Mouse (Mus musculus): ENCODE measurements around the gene Gstp3.

Gstp3 gene

DNA sequence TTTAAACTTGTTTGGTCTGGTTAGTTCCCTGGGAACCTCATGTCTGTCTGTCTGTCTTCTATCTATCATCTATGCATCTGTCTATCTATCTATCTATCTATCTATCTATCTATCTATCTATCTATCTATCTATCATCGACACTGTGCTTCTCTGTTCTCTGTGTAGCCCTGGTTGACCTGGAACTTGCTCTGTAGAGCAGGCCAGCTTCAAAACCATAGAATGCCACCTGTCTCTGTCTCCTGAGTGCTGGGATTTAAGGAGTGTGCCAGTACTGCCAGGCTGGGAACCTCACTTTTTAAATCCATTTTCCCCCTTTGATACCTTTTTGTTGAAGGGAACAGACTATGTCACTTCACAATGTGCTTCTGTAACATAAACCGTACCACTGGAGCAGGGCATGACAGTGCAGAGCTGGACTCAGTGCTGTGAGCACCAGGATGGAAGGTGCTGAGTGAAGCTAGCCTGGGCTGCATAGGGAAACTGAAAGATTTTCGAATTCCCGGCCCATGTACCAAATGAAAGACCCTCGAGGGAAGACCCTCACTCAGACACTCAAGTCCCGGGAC lies 1.6 kb upstream of the Gstp3 start:
- 94% methylated on average over 6 of the region's 6 CpGs for WGBS

DNA sequence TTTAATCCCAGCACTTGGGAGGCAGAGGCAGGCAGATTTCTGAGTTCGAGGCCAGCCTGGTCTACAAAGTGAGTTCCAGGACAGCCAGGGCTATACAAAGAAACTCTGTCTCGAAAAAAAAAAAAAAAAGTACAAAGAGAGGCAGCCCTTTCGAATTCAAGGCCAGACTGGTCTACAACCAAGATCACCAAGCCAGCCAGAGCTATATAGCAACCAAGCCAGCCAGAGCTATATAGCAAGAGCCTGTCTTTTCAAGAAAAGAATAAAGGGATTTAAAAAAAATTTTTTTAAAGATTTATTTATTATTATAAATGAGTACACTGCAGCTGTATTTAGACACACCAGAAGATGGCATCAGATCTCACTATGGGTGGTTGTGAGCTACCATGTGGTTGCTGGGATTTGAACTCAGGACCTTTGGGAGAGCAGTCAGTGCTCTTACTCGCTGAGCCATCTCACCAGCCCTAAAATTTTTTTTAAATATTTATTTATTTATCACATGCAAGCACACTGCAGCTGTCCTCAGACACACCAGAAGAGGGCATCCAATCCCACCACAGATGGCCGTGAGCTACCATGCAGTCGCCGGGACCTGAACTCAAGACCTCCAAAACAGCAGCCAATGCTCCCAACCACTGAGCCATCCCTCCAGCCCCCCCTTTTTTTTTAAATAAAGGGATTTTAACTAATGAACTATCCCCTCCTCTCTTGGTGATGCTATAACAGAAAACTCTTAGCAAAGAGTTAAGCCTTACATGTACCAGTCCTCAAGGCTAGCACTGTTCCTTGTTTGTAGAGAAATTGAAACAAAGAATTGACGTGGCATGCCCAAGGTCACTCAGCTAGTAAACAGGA lies 902 bp upstream of the Gstp3 start:
- WGBS = 92% methylated on average over 8 of the region's 8 CpGs

- WGBS = 93% methylated on average over 5 of the region's 5 CpGs
Measured at GRCm38 (mm10) chr19:4058581-4058980, 788 bp downstream of the Gstp3 start.

GRCm38 (mm10) chr19:4057962-4058361 lies 1.4 kb downstream of the Gstp3 start:
- 96% methylated on average over 7 of the region's 7 CpGs for WGBS

GRCm38 (mm10) chr19:4057389-4057788 lies 2.0 kb downstream of the Gstp3 start:
- 91% methylated on average over 13 of the region's 13 CpGs for WGBS

DNA sequence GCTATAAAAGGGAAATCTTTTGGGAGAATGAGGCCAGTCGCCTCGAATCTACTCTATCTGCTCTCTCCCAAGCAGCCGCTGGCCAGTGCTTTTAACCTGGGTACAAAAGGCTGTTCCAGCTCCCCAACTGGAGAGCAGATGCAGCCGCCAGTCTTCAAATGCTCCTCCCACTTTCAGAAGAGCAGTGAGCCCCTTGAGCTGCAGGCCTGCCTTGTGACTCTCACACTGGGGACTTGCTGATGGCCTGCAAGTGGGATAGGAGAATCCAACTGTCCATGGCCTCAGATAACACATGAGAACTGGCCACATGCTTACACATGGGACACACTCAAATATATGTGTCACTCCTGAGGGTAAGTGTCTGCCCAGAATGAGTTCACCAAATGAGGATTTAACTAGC lies 2.6 kb downstream of the Gstp3 start:
- WGBS = 75% methylated on average over 4 of the region's 4 CpGs

- WGBS = 75% methylated on average over 15 of the region's 15 CpGs
Measured at GRCm38 (mm10) chr19:4055947-4056693, 3.2 kb downstream of the Gstp3 start.

DNA sequence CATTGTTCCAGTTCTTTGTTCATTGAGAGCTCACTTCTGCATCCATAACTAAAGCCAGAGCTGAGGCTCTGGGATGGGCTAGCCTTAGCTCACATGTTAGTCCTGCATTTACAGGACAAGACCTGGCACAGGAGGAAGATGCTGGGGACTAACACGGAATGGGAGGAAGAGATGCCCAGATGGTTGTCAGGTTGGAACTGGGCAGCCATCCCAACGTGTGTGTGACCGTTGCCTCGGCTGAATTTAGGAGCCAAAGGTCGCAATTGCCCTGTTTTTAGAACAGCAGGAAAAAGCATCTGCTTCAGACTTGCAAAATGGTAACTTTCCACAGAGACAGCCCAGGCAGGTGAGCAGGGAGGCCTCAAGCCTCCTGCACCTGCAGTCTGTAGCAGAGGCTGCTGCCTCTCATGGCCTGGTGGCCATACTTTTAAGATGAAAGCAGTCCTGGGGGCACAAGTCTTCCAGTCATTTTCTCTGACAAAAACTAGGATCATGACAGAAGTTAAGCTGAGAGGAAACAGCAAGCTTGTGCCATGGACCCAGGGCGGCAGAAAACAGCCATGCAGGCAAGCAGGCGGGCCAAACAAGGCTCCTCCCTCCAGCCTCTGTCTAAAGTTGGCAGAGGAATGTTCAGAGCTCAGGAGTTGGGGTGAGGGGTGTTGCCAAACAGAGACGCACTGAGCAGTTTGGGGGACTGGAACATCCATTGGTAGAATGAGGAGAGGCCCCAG lies 4.0 kb downstream of the Gstp3 start:
- WGBS = 75% methylated on average over 8 of the region's 8 CpGs

- WGBS = 93% methylated on average over 5 of the region's 5 CpGs
Measured at GRCm38 (mm10) chr19:4054613-4055012, 4.8 kb downstream of the Gstp3 start.

- WGBS = 67% methylated on average over 5 of the region's 5 CpGs
Measured at GRCm38 (mm10) chr19:4052516-4053030, 6.8 kb downstream of the Gstp3 start.

GRCm38 (mm10) chr19:4051741-4052515 lies 7.4 kb downstream of the Gstp3 start:
- 41% methylated on average over 10 of the region's 10 CpGs for WGBS

- WGBS = 92% methylated on average over 5 of the region's 5 CpGs
Measured at GRCm38 (mm10) chr19:4051016-4051415, 8.4 kb downstream of the Gstp3 start.

GRCm38 (mm10) chr19:4049069-4049468 lies 10.3 kb downstream of the Gstp3 start:
- WGBS = 89% methylated on average over 5 of the region's 5 CpGs

DNA sequence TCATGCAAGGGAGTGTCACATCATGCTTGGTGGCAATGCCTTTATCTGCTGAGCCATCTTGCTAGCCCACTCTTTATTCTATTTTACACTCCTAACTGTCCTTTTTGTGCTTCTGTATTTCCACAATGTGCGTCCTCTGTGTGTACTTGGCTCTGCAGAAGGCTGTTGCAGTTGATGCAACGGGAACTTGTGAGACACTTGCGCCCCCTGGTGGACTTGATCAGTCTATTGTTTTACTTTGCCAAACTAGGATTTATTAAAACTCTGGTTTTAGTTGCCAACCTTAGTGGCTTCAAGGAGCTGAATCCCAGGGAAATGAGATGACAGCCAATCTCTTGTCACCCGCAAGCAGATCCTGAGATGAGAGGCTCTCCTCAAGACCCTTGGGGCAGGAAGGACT lies 11.5 kb downstream of the Gstp3 start:
- WGBS = 12% methylated on average over 4 of the region's 4 CpGs

- WGBS = 89% methylated on average over 8 of the region's 8 CpGs
Measured at GRCm38 (mm10) chr19:4046866-4047254, 12.5 kb downstream of the Gstp3 start.

DNA sequence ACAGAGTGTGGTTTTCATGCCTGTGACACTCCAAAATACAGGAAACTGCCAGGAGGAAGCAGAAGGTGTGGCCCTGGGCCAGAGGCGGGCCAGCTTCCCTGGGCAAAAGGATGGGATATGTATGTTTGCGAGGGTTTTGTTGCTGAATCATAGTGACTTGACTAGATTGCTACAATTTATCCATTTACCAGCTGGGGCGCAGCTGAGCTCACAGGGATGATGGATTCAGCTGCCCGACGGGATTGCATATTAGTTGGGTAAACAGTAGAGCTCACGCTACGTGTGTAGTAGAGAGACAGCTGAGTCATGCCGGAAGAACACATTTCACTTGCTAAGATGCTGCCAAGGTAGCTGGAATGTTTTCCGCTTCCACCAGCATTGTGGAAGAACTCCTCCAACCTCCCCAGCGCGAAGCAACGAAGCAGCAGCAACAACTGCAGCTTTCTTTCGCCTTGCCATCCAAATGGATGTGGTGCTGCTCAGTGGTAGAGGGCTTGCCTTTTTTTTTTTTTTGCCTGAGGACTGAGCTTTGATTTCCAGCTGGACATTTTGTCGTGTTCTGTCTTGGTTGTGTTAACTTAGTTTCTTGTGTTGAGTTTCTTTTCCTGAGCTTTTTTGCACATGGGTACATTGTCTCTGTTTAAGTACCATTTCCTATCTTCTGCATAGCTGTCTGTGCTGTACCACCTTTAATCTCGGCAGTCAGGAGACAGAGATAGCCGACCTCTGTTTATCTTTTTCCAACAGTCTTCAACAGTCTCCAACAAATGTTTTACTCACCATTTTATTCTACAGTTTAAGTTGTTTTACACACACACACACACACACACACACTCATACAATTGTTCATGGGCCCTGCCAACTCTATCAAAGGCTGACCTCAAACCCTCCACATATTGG lies 13.2 kb downstream of the Gstp3 start, which contains the start of gene Gstp2:
Gene Gstp2 (minus strand): TSS at position 58 of the 900 bp plus-strand sequence.
- WGBS = 15% methylated on average over 16 of the region's 16 CpGs

- WGBS = 90% methylated on average over 5 of the region's 5 CpGs
Measured at GRCm38 (mm10) chr19:4044109-4044508, 15.3 kb downstream of the Gstp3 start.

DNA sequence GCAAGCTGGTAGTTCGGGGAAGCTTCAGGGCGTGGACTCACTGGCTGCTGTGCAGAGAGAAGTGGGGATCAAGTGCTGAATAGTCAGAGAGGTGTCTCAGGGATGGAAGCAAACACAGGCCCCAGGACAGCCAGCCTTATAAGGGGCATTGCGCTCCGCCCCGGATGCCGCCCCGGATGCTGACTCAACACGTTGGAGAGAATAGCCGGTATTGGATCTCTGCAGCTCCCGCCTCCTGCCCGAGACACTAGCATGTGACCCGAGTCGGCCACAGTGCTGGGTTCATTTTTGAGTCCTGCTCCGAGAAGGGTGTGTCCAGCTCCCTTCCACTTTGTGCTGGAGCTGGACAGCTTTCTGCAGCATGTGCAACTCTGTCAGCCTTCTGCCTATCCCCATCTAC lies 17.2 kb downstream of the Gstp3 start:
- 77% methylated on average over 14 of the region's 14 CpGs for WGBS

DNA sequence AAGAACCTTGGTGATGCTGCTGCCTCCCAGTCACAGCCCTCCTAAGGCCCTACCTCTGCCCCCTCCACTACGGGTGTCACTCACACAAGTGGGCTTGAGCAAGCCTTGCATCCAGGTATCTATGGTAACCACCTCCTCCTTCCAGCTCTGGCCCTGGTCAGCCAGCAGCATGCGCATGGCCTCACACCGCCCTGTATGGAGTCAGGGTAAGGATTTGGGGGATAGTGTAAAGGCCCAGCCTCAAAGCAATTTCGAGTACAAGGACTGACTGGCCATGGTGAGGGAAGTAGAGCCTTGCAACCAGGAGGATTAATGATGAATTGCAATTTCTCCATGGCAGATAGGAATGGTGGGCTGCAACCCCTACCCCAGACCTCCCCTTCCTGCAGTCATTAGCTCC lies 17.9 kb downstream of the Gstp3 start:
- 91% methylated on average over 3 of the region's 4 CpGs for WGBS

- WGBS = 93% methylated on average over 5 of the region's 5 CpGs
Measured at GRCm38 (mm10) chr19:4040941-4041340, 18.4 kb downstream of the Gstp3 start.
